ENCODE assay signal across 24 mouse cellular contexts in the genomic region with DNA sequence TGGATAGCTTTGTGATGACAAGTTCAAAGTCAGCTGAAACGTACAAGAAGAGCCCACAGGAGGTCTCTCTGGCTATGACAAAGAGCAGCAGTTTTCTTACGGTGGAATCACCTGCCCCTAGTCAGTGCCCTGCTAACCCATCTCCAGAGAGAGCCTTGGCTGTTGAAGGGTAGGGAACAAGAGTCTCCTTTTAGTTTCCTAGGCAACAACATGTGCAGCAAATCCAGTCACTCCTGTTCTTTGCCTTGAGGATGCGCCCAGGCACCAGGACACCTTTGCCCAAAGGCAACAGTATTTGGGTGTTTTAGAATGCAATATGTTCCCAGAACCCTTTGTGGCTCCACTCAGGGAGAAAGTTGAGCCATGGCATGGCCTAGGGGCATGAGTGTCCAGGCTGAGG.
"Had no signal": no experiment of that assay in that cellular context is flagged by ENCODE, and none has a peak within 500 bp of the region (broad histone marks: within the 10 kb centered on the region; RNA-seq: fewer than 3 reads in every experiment).

No protein-coding gene starts in this region.

- H3K4me3 ChIP-seq: heart, adult 2 months; heart, embryonic 13.5 days; heart, embryonic 15.5 days; hindbrain, embryonic 13.5 days; hindbrain, embryonic 15.5 days; kidney, embryonic 15.5 days; limb, embryonic 13.5 days; limb, embryonic 15.5 days; liver, embryonic 12.5 days had no signal

- ATAC-seq: hindbrain, postnatal 0 days; intestine, embryonic 16.5 days; liver, embryonic 12.5 days had no signal

- H3K4me2 ChIP-seq: heart, embryonic 13.5 days; heart, embryonic 15.5 days; hindbrain, embryonic 13.5 days; hindbrain, embryonic 15.5 days; kidney, embryonic 15.5 days; limb, embryonic 13.5 days; limb, embryonic 15.5 days; liver, embryonic 12.5 days had no signal

- H3K9ac ChIP-seq: heart, embryonic 13.5 days; heart, embryonic 15.5 days; hindbrain, embryonic 13.5 days; hindbrain, embryonic 15.5 days; kidney, embryonic 15.5 days; limb, embryonic 13.5 days; limb, embryonic 15.5 days; liver, embryonic 12.5 days; liver, embryonic 14.5 days had no signal

- H3K36me3 ChIP-seq: liver, embryonic 12.5 days had no signal

- H3K9me3 ChIP-seq: heart, embryonic 13.5 days; heart, embryonic 15.5 days; hindbrain, embryonic 13.5 days; hindbrain, embryonic 15.5 days; kidney, embryonic 15.5 days; limb, embryonic 13.5 days; limb, embryonic 15.5 days; liver, embryonic 12.5 days had no signal

- DNase-seq: gastrocnemius, postnatal 14 days; gastrocnemius, postnatal 36 days; heart, postnatal 14 days; heart, postnatal 36 days; kidney, adult 11 months; kidney, adult 2 months; kidney, adult 9 months; kidney, postnatal 14 days; kidney, postnatal 36 days; layer of hippocampus, postnatal 36 days; left cerebral cortex, postnatal 4 days had no signal

- H3K27ac ChIP-seq: heart, adult 2 months; heart, embryonic 13.5 days; heart, embryonic 15.5 days; hindbrain, embryonic 13.5 days; hindbrain, embryonic 15.5 days; hindbrain, postnatal 0 days; kidney, embryonic 15.5 days; kidney, postnatal 0 days; limb, embryonic 13.5 days; limb, embryonic 15.5 days; liver, embryonic 12.5 days; liver, embryonic 14.5 days had no signal

- H3K27me3 ChIP-seq: heart, embryonic 15.5 days; hindbrain, embryonic 13.5 days; hindbrain, embryonic 15.5 days; kidney, embryonic 15.5 days; limb, embryonic 13.5 days; limb, embryonic 15.5 days had no signal

- H3K4me1 ChIP-seq: kidney, embryonic 15.5 days had no signal
